Mouse (Mus musculus) midbrain, embryonic 11.5 days (tissue): Measurements from ENCODE around the gene Nav2. TPM values are rescaled to one million over a fixed set of nuclear protein-coding genes. Genes with fewer than 3 reads are reported as not detected.

Experiments used
- ATAC-seq: fragments of 200-750 bp; cut with Nextera tagmentation; 2 replicates; pipeline ENCODE4 v1.8.0; 2017; ENCODE audit warnings: moderate TSS enrichment, moderate library complexity; ENCODE audit not compliant: low FRiP score
- DNase-seq: peaks from one replicate; pipeline ENCODE4 v3.0.0; 2015; ENCODE audit warnings: low spot score; ENCODE audit errors: missing footprints
- H3K27ac ChIP-seq: fragments of 300-500 bp; sonication (generic); 2 replicates; pipeline ENCODE4 v1.5.1; 2014; ENCODE audit warnings: low read depth, low read length
- H3K27me3 ChIP-seq: fragments of 300-500 bp; sonication (generic); 2 replicates; pipeline ENCODE4 v1.6.1; 2014; ENCODE audit warnings: mild to moderate bottlenecking, low read length, moderate library complexity, mixed read lengths; ENCODE audit not compliant: control insufficient read depth, insufficient read depth
- H3K36me3 ChIP-seq: fragments of 300-500 bp; sonication (generic); 2 replicates; pipeline ENCODE4 v1.6.1; 2014; ENCODE audit warnings: mild to moderate bottlenecking, low read length, moderate library complexity, mixed read lengths; ENCODE audit not compliant: control insufficient read depth, insufficient read depth
- H3K4me1 ChIP-seq: fragments of 300-500 bp; sonication (generic); 2 replicates; pipeline ENCODE4 v1.6.1; 2014; ENCODE audit warnings: low read length; ENCODE audit not compliant: control insufficient read depth, insufficient read depth
- H3K4me2 ChIP-seq: fragments of 300-500 bp; sonication (generic); 2 replicates; pipeline ENCODE4 v1.6.1; 2014; ENCODE audit warnings: mild to moderate bottlenecking, moderate library complexity
- H3K4me3 ChIP-seq: fragments of 300-500 bp; sonication (generic); 2 replicates; pipeline ENCODE4 v1.5.1; 2014; ENCODE audit warnings: low read depth, low read length
- H3K9ac ChIP-seq: fragments of 300-500 bp; sonication (generic); 2 replicates; pipeline ENCODE4 v1.6.1; 2014; ENCODE audit warnings: low read length
- H3K9me3 ChIP-seq: fragments of 300-500 bp; sonication (generic); 2 replicates; pipeline ENCODE4 v1.6.1; 2016; ENCODE audit warnings: low read length; ENCODE audit not compliant: control insufficient read depth
- WGBS: fragments of 180-500 bp; shearing (Covaris S2); extraction: QIAGEN DNeasy Blood & Tissue Kit; methylation state at CpG from one replicate; pipeline ENCODE4 v1.1.7; 2014; 5-methylcytosine and 5-hydroxymethylcytosine counted together
- polyA plus RNA-seq: library from polyadenylated mRNA; unstranded; fragments of >200 nt; fragmentation: Nextera tagmentation; extraction: Ambion mirVana; gene quantifications from 2 replicates; pipeline ENCODE4 v1.2.1, GENCODE M21; 2014

The Nav2 gene
- polyA plus RNA-seq, 1 experiment from 2014 or later = 15.9 TPM

DNA sequence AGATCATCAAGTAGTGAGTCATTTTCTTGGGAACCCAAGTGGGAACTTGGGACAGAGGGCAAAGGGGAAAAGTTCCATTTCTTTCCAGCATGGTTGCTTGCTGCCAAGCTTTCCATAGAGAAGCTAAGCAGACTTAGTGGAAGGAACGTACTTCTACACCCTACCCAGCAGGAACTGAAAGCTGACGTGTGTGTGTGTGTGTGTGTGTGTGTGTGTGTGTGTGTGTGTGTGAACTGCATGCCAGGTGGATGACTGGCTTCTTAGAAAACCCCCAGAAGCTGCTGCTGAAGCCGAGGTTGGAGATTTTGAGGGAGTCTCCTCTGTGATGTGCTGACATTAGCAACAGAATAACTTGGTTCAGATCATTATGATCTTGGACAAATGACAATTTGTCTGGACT is 406.5 kb downstream of the Nav2 start:
- Histone ChIP-seq H3K4me2 (no peak overlapping the region), H3K4me3 (no peak overlapping the region), H3K9me3 (no peaks in the 10 kb centered on the region), H3K27me3 (no peaks in the 10 kb centered on the region), H3K9ac (no peak overlapping the region), H3K36me3 (no peaks in the 10 kb centered on the region), H3K27ac (no peak overlapping the region), H3K4me1 (no peaks in the 10 kb centered on the region)
- DNase-seq = no peak
- ATAC-seq = no peak
- WGBS = 77% methylated on average over 3 of the region's 3 CpGs

DNA sequence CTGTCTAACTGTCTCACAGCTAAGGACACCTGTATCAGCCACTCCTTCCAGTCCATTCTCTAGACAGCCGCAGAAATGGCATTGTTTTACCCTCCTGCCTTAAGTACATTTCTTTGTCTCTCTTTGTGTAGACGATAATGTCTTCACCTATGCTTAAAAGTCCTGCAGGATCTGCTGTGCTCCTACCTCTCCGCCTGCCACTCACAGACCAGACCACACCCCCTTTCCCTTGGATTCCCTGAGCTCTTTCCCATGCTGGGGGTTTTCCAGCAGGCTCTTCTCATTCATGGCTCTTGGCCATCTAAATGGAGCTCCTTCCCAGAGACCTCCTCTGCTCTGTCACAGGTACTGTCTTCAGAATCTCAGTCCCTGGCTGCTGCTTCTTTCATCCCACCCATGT is 408.1 kb downstream of the Nav2 start:
- Histone ChIP-seq H3K27ac (no peak overlapping the region), H3K9ac (no peak overlapping the region), H3K9me3 (no peaks in the 10 kb centered on the region), H3K4me2 (no peak overlapping the region), H3K36me3 (no peaks in the 10 kb centered on the region), H3K4me1 (no peaks in the 10 kb centered on the region), H3K27me3 (no peaks in the 10 kb centered on the region), H3K4me3 (no peak overlapping the region)
- DNase-seq = no peak
- WGBS = 80% methylated on average over 3 of the region's 3 CpGs
- no peak for ATAC-seq

DNA sequence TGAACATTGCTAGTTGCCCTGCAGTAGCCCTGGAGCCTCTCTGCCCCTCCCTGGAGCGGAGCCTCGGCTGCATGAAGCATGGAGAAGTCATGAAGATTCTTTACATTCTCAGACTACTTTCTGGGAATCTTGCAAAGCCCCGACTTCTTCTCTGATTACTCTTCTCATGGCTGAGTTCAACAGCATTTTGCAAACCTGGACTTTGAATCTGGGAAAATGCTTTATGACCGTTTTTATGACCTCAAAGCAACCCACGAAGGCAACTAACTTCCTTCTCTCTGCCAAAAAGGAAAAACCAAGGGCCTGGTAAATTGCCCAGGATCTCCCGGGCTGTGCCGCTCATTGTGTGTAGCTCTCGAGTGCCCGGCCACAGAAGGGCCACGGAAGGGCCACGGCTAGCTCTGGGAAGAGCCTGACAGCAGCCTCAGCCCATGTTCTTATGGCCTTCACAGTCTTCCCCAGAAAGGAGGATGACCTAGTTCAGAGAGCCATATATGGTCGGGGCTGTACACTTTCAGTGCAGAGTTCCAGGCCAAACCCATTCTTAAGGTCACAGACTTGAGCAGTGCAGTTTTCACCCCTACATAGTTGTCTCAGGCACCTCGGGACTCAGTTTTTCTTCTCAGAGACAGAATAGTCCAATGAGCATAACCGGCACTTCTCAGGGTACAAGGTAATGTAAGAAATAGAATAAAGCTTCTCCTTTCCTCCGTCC is 409.8 kb downstream of the Nav2 start:
- Histone ChIP-seq H3K27ac (no peak overlapping the region), H3K4me2 (no peak overlapping the region), H3K4me3 (no peak overlapping the region), H3K9ac (no peak overlapping the region), H3K9me3 (no peaks in the 10 kb centered on the region), H3K36me3 (no peaks in the 10 kb centered on the region), H3K27me3 (no peaks in the 10 kb centered on the region), H3K4me1 (no peaks in the 10 kb centered on the region)
- WGBS = 89% methylated on average over 15 of the region's 15 CpGs
- ATAC-seq (no peak), DNase-seq (no peak)

DNA sequence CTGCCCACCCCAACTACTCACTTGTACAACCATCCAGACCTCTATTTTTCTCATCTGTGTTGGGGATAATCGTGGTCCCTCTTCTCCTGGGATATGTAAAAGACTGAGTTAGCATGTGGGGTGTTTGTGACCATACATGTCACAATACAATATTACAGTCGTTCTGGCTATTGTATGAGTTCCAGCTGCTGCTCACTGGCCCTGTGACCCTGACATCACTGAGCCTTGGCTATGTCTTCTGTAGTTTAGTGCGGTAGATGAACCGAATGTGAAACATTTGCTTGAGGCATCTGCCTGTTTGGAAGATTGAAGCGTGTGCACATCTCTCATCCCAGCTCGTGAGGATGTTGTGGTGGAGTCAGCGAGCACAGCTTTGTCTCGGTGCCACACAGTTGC is 410.4 kb downstream of the Nav2 start:
- Histone ChIP-seq H3K27ac (no peak overlapping the region), H3K36me3 (no peaks in the 10 kb centered on the region), H3K4me3 (no peak overlapping the region), H3K27me3 (no peaks in the 10 kb centered on the region), H3K4me1 (no peaks in the 10 kb centered on the region), H3K9ac (no peak overlapping the region), H3K9me3 (no peaks in the 10 kb centered on the region), H3K4me2 (no peak overlapping the region)
- DNase-seq = no peak
- ATAC-seq = no peak
- WGBS = 89% methylated on average over 8 of the region's 8 CpGs

DNA sequence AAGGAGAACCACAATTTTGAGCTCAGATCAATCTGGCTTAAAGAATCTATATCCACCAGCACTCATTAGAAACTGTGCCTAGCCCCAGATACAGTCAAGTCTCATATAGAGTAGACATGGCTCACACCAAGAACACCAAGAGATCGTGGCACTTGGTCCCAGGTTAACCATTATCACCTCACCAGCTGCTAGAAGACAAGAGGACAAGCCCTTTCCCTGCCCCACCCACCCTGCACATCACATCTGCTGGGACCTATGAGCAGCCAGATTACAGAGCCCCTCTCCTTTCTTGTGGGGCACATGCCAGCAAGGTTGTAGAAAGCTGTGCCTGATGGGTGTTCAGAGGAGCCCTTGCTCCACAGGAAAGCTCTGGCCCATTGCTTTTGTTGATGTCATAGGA is 411.5 kb downstream of the Nav2 start:
- Histone ChIP-seq H3K36me3 (no peaks in the 10 kb centered on the region), H3K27ac (no peak overlapping the region), H3K4me1 (no peaks in the 10 kb centered on the region), H3K4me3 (no peak overlapping the region), H3K9me3 (no peaks in the 10 kb centered on the region; the same call in 1 of the 2 replicates), H3K27me3 (no peaks in the 10 kb centered on the region), H3K4me2 (no peak overlapping the region), H3K9ac (no peak overlapping the region)
- ATAC-seq (no peak), DNase-seq (no peak)
- 94% methylated on average over 1 of the region's 1 CpGs for WGBS

DNA sequence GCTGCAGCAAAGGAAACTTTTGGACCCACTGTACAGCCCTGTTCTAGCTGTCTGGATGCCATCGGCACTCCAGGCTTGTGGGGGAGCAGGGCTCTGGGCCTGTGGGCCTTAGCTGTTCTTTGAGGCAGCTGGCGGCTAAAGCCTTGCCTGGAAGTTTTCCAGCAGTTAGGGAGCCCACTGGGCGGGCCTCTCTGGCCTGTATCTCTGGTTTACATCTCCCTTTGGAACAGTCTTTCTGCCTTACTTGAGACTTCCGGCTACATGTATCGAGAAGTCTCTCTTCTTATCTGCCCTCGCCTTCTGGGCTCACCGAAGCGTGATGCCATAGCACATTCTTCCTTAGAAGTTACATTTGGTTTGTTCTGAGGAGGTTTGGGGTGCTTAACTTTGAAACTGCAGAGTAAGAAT is 412.6 kb downstream of the Nav2 start:
- Histone ChIP-seq H3K4me2 (no peak overlapping the region), H3K9ac (no peak overlapping the region), H3K27ac (no peak overlapping the region), H3K4me1 (peaks cover 10% of the 10 kb centered on the region), H3K27me3 (no peaks in the 10 kb centered on the region), H3K36me3 (no peaks in the 10 kb centered on the region), H3K4me3 (no peak overlapping the region), H3K9me3 (no peaks in the 10 kb centered on the region; the same call in 1 of the 2 replicates)
- 76% methylated on average over 8 of the region's 8 CpGs for WGBS
- DNase-seq (no peak), ATAC-seq (no peak)

DNA sequence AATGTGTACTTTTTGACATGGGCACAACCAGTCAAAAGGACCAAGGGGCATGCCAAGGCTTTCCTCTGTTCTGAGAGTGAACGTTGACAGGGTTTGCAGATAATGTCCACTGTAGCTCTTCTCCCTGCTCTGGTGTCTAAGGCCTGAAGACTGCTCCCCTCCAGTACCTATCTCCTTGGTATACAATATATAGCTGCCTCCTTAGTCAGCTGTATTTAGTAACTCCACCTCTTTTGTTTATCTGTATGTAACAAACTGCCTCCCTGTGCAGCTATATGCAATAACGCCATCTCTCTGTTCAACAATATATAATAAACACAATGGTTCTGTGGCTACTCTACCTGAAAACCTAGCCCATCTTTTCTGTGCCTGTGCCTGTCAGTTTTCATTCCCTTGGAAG is 413.7 kb downstream of the Nav2 start:
- Histone ChIP-seq H3K9me3 (no peaks in the 10 kb centered on the region; the same call in 1 of the 2 replicates), H3K36me3 (no peaks in the 10 kb centered on the region), H3K4me1 (peaks cover 12% of the 10 kb centered on the region), H3K4me2 (no peak overlapping the region), H3K9ac (no peak overlapping the region), H3K4me3 (no peak overlapping the region), H3K27me3 (no peaks in the 10 kb centered on the region), H3K27ac (no peak overlapping the region)
- ATAC-seq (no peak), DNase-seq (no peak)
- 86% methylated on average over 2 of the region's 2 CpGs for WGBS

DNA sequence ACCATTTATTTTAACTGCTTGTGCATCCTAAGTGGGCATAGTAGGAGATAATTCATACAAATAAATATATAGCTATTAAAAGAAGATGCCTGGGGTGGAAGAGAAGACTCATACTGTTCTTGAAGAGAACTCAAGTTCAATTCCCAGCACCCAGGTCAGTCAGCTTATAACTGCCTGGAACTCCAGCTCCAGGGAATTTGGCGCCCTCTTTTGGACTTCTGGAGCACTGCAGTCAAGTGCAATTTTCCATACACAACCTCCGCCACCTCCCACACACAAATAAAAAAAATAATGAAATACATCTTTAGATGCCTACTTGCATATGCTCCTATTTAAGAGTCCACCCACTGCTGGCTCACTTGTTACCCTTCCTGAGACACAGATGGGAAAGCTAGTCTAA is 416.1 kb downstream of the Nav2 start:
- H3K27ac ChIP-seq = no peak overlapping the region
- no peak for DNase-seq
- no peak overlapping the region for H3K4me3 ChIP-seq
- H3K36me3 ChIP-seq = no peaks in the 10 kb centered on the region
- no peak overlapping the region for H3K4me2 ChIP-seq
- no peaks in the 10 kb centered on the region; the same call in 1 of the 2 replicates for H3K9me3 ChIP-seq
- H3K27me3 ChIP-seq = no peaks in the 10 kb centered on the region
- 92% methylated on average over 2 of the region's 2 CpGs for WGBS
- ATAC-seq = no peak
- peaks cover 12% of the 10 kb centered on the region for H3K4me1 ChIP-seq
- H3K9ac ChIP-seq = no peak overlapping the region

DNA sequence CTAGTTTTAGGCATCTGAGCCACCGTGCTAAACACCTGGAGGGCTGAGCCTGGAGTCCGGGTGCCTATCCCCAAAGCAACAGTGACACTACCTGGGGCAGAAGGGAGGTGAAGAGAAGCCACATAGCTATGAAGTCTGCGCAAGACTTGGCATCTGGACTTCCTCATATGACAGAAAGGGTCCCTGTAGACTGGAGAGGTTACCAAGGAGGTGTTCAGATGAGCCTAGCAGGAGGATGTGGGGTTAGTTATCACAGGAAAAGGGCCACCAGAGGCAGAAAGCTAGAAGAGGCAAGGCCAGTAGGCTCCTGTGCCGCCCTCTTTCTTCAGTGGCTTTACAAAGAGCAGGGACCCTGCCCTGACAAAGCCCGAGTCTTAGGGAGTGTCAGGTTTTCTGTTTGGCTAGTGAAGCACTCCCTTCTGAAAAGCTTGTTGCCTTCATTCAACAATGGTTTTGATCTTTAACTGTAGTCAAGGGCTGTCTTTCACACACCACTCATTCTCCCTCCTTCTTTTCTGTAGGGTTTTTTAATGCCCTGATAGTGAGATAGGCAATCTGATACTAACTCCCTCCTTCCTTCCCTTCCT is 417.7 kb downstream of the Nav2 start:
- ATAC-seq = no peak
- Histone ChIP-seq H3K9ac (no peak overlapping the region), H3K27ac (no peak overlapping the region), H3K4me3 (no peak overlapping the region), H3K9me3 (no peaks in the 10 kb centered on the region; the same call in 1 of the 2 replicates), H3K4me1 (peaks cover 12% of the 10 kb centered on the region), H3K4me2 (no peak overlapping the region), H3K27me3 (no peaks in the 10 kb centered on the region), H3K36me3 (no peaks in the 10 kb centered on the region)
- 34% methylated on average over 5 of the region's 5 CpGs for WGBS
- no peak for DNase-seq
